Mouse (Mus musculus) frontal cortex, adult 2 months (tissue): ENCODE data around the gene Ecel1. TPM values are rescaled to one million over a fixed set of nuclear protein-coding genes. Genes with fewer than 3 reads are reported as not detected.
A peak's percentile ranks its signal among the peaks of the same experiment; 100 is the strongest.

Source experiments
- DNase-seq, 2 experiments: peaks; one replicate each; pipeline ENCODE4 v3.0.0; 2022; ENCODE audit warnings: low spot score in 1 of 2; ENCODE audit errors: extremely low spot score in 1 of 2
- polyA plus RNA-seq: library from polyadenylated mRNA; depleted of rRNA; stranded (reverse); fragments of >200 nt; gene quantifications from 2 replicates; pipeline ENCODE4 v1.2.3, GENCODE M21; 2012; rRNA removed

The Ecel1 gene
- polyA plus RNA-seq, 1 experiment = 3.2 TPM

GRCm38 (mm10) chr1:87103936-87104335, 52.4 kb downstream of the Ecel1 start:
- no peak for DNase-seq

GRCm38 (mm10) chr1:87102114-87102513, 54.2 kb downstream of the Ecel1 start:
- no peak for DNase-seq

GRCm38 (mm10) chr1:87101411-87101810, 54.9 kb downstream of the Ecel1 start, which contains the start of gene Alpi:
Gene Alpi, minus strand, starts transcription at chr1:87101606.
- no peak for DNase-seq

- peak in 1 of 2 experiments; percentile 45 for DNase-seq
Observed at GRCm38 (mm10) chr1:87098358-87098975, 57.9 kb downstream of the Ecel1 start.

Other genes with a start within 250 kb of the Ecel1 start
- gene Alppl2, start 66.6 kb downstream of the Ecel1 start, polyA plus RNA-seq = not detected in 2 replicates
- 0.04 TPM in 1 of 2 replicates, not detected in the other for gene Alpi, start 54.9 kb downstream of the Ecel1 start, polyA plus RNA-seq
- not detected in 2 replicates for gene Akp3, start 31.5 kb downstream of the Ecel1 start, polyA plus RNA-seq
- gene Prss56, start 26.8 kb upstream of the Ecel1 start, polyA plus RNA-seq = 5.0 and 5.2 TPM in 2 replicates
- gene Chrnd, start 34.1 kb upstream of the Ecel1 start, polyA plus RNA-seq = not detected in 2 replicates
- gene Chrng, start 48.1 kb upstream of the Ecel1 start, polyA plus RNA-seq = not detected in 2 replicates
- 56.6 and 59.9 TPM in 2 replicates for gene Eif4e2, start 57.4 kb upstream of the Ecel1 start, polyA plus RNA-seq
- gene Efhd1, start 107.8 kb upstream of the Ecel1 start, polyA plus RNA-seq = 27.6 and 29.0 TPM in 2 replicates
- 64.0 and 74.3 TPM in 2 replicates for gene Gigyf2, start 170.5 kb upstream of the Ecel1 start, polyA plus RNA-seq
- 2.5 and 3.5 TPM in 2 replicates for gene Kcnj13, start 238.2 kb upstream of the Ecel1 start, polyA plus RNA-seq